Comparison of ENCODE assay signal across 8 mouse cellular contexts in genomic region chr1:55960291-55960690, GRCm38 (mm10).
DNase-seq lines count a peak whose midpoint lies in the region; ATAC-seq lines count a peak whose summit lies in the region.

No protein-coding gene starts in this region.

- 18% methylated on average over 6 of the region's 6 CpGs for WGBS in heart, embryonic 11.5 days (ENCODE audit: insufficient replicate concordance)
- WGBS in hindbrain, embryonic 10.5 days: 23% methylated on average over 6 of the region's 6 CpGs
- WGBS in midbrain, embryonic 10.5 days: 21% methylated on average over 6 of the region's 6 CpGs

- H3K4me1 ChIP-seq in heart, embryonic 11.5 days (ENCODE audit: control insufficient read depth, insufficient read depth, low read length): no peaks in the 10 kb centered on the region
- no peaks in the 10 kb centered on the region for H3K4me1 ChIP-seq in hindbrain, embryonic 10.5 days (replicated peaks)
- H3K4me1 ChIP-seq in midbrain, embryonic 10.5 days: no peaks in the 10 kb centered on the region

- H3K4me2 ChIP-seq in heart, embryonic 11.5 days: no peak overlapping the region

- peak; percentile 76 for DNase-seq in heart, adult 11 months
- DNase-seq in adrenal gland, postnatal 14 days: peak; percentile 71
- DNase-seq in embryo, embryonic 11 days: peak; percentile 78
- peak; percentile 79 for DNase-seq in hindbrain, embryonic 10.5 days (ENCODE audit: low spot score)
- DNase-seq in left cerebral cortex, adult 18-20 months (ENCODE audit: low spot score in 2 of 2): peak; percentile 81 to 90
- peak; percentile 68 for DNase-seq in midbrain, embryonic 10.5 days (ENCODE audit: low spot score)
- peak; percentile 31 for DNase-seq in splenic B cell, adult 2 months (ENCODE audit: low read depth, low spot score)

- H3K9me3 ChIP-seq in heart, embryonic 11.5 days (replicated peaks; ENCODE audit: control insufficient read depth, low read length): no peaks in the 10 kb centered on the region
- no peaks in the 10 kb centered on the region for H3K9me3 ChIP-seq in hindbrain, embryonic 10.5 days
- no peaks in the 10 kb centered on the region for H3K9me3 ChIP-seq in midbrain, embryonic 10.5 days (replicated peaks)

- no peak overlapping the region for H3K9ac ChIP-seq in heart, embryonic 11.5 days (ENCODE audit: low read depth, low read length)

- H3K27ac ChIP-seq in heart, embryonic 11.5 days (ENCODE audit: low read depth, low read length): no peak overlapping the region
- H3K27ac ChIP-seq in hindbrain, embryonic 10.5 days: no peak overlapping the region
- H3K27ac ChIP-seq in midbrain, embryonic 10.5 days (replicated peaks): no peak overlapping the region

- H3K27me3 ChIP-seq in heart, embryonic 11.5 days (ENCODE audit: control insufficient read depth, insufficient read depth, low read length): no peaks in the 10 kb centered on the region
- H3K27me3 ChIP-seq in hindbrain, embryonic 10.5 days (ENCODE audit: insufficient read depth, poor library complexity, severe bottlenecking): no peaks in the 10 kb centered on the region
- no peaks in the 10 kb centered on the region for H3K27me3 ChIP-seq in midbrain, embryonic 10.5 days (ENCODE audit: low read depth, poor library complexity, severe bottlenecking)
- no peaks in the 10 kb centered on the region for H3K27me3 ChIP-seq in splenic B cell, adult 2 months (ENCODE audit: control insufficient read depth, insufficient read depth, low read length, poor library complexity, severe bottlenecking)

- no peaks in the 10 kb centered on the region for H3K36me3 ChIP-seq in heart, embryonic 11.5 days (ENCODE audit: control insufficient read depth, insufficient read depth, low read length)
- H3K36me3 ChIP-seq in hindbrain, embryonic 10.5 days: no peaks in the 10 kb centered on the region
- H3K36me3 ChIP-seq in midbrain, embryonic 10.5 days: no peaks in the 10 kb centered on the region
- H3K36me3 ChIP-seq in splenic B cell, adult 2 months (ENCODE audit: control insufficient read depth, insufficient read depth, low read length, poor library complexity, severe bottlenecking): no peaks in the 10 kb centered on the region

- H3K4me3 ChIP-seq in heart, embryonic 11.5 days (ENCODE audit: low read depth, low read length): no peak overlapping the region
- H3K4me3 ChIP-seq in hindbrain, embryonic 10.5 days: no peak overlapping the region
- H3K4me3 ChIP-seq in midbrain, embryonic 10.5 days: no peak overlapping the region

- ATAC-seq in heart, embryonic 11.5 days (replicated peaks; ENCODE audit: insufficient number of reproducible peaks, low FRiP score, low TSS enrichment): no peak

Comparison
In these comparisons a context has a peak if more than half of its experiments do, and no peak if none do; other contexts are left out.
1. DNase-seq: peak in every context shown above with its lines; median percentile 86 in left cerebral cortex, adult 18-20 months; 79 in hindbrain, embryonic 10.5 days; 78 in embryo, embryonic 11 days; 76 in heart, adult 11 months; 71 in adrenal gland, postnatal 14 days; 68 in midbrain, embryonic 10.5 days; 31 in splenic B cell, adult 2 months.